Mouse (Mus musculus) small intestine, adult 2 months (tissue): ENCODE measurements around the gene Cux2. TPM values are rescaled to one million over a fixed set of nuclear protein-coding genes. Genes with fewer than 3 reads are reported as not detected.

Experiments used
- H3K27ac ChIP-seq: fragments of 200-500 bp; 2 replicates; pipeline ENCODE4 v1.5.1; 2012; ENCODE audit warnings: low read depth, low read length, control low read depth, inconsistent platforms; ENCODE audit not compliant: insufficient read depth
- H3K27me3 ChIP-seq: fragments of 200-500 bp; 2 replicates; pipeline ENCODE4 v1.6.1; 2012; ENCODE audit warnings: mild to moderate bottlenecking, moderate library complexity, low read length, inconsistent platforms; ENCODE audit not compliant: control insufficient read depth, insufficient read depth
- H3K36me3 ChIP-seq: fragments of 200-500 bp; 2 replicates; pipeline ENCODE4 v1.6.1; 2012; ENCODE audit warnings: mild to moderate bottlenecking, low read length, control low read depth, inconsistent platforms; ENCODE audit not compliant: control insufficient read depth, insufficient read depth
- H3K4me1 ChIP-seq: fragments of 200-500 bp; 2 replicates; pipeline ENCODE4 v1.6.1; 2012; ENCODE audit warnings: low read length, inconsistent platforms, mixed read lengths; ENCODE audit not compliant: control insufficient read depth, insufficient read depth, insufficient read length
- H3K4me3 ChIP-seq: fragments of 200-500 bp; 2 replicates; pipeline ENCODE4 v1.5.1; 2012; ENCODE audit warnings: low read depth, mild to moderate bottlenecking, control low read depth, inconsistent platforms, low read length, moderate library complexity
- CTCF ChIP-seq: fragments of 200-500 bp; IDR thresholded peaks from 2 replicates; pipeline ENCODE4 v1.5.1; 2012; ENCODE audit warnings: low read depth, mild to moderate bottlenecking, control low read depth, inconsistent platforms, low read length, moderate library complexity, mixed read lengths; ENCODE audit not compliant: insufficient replicate concordance, insufficient read length; ENCODE audit errors: extremely low read depth
- POLR2A ChIP-seq: fragments of 200-500 bp; IDR thresholded peaks from 2 replicates; pipeline ENCODE4 v1.6.1; 2012; ENCODE audit warnings: low read depth, mild to moderate bottlenecking, control low read depth, inconsistent platforms, low read length, moderate library complexity
- WGBS: fragments of 180-500 bp; shearing (Covaris S2); methylation state at CpG from one replicate; pipeline ENCODE4 v1.1.7; 2018; 5-methylcytosine and 5-hydroxymethylcytosine counted together
- polyA plus RNA-seq: library from polyadenylated mRNA; depleted of rRNA; stranded (reverse); fragments of >200 nt; gene quantifications from 2 replicates; pipeline ENCODE4 v1.2.3, GENCODE M21; 2012

Cux2 gene
- polyA plus RNA-seq, 1 experiment, result 2.6 TPM

DNA sequence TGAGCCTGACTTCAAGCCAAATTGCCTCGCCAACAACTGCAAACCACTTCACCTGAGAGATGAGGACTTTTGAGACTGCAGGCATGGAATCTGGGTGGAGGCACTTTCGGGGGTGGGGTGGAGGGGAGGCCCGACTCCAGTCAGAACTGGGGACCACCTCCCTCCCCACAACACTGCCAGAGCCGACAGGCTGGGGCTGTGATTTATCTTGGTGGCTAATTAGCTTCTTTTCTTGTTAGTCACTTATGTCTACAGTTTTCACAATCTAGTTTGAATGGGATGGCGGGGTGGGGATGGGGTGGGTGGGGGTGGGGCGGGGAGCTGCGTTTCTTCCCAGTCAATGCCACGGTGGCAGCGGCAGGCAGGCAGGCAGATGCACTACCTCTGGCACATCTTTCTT lies 125.5 kb downstream of the Cux2 start:
- Histone ChIP-seq H3K27me3 (peaks cover 10% of the 10 kb centered on the region; the same call in 1 of the 2 replicates), H3K4me3 (no peak overlapping the region), H3K27ac (no peak overlapping the region), H3K36me3 (no peaks in the 10 kb centered on the region), H3K4me1 (peaks cover 4% of the 10 kb centered on the region; the same call in 1 of the 2 replicates)
- WGBS, result 25% methylated on average over 9 of the region's 9 CpGs
- no peak for TF ChIP-seq CTCF
- no peak for TF ChIP-seq POLR2A

DNA sequence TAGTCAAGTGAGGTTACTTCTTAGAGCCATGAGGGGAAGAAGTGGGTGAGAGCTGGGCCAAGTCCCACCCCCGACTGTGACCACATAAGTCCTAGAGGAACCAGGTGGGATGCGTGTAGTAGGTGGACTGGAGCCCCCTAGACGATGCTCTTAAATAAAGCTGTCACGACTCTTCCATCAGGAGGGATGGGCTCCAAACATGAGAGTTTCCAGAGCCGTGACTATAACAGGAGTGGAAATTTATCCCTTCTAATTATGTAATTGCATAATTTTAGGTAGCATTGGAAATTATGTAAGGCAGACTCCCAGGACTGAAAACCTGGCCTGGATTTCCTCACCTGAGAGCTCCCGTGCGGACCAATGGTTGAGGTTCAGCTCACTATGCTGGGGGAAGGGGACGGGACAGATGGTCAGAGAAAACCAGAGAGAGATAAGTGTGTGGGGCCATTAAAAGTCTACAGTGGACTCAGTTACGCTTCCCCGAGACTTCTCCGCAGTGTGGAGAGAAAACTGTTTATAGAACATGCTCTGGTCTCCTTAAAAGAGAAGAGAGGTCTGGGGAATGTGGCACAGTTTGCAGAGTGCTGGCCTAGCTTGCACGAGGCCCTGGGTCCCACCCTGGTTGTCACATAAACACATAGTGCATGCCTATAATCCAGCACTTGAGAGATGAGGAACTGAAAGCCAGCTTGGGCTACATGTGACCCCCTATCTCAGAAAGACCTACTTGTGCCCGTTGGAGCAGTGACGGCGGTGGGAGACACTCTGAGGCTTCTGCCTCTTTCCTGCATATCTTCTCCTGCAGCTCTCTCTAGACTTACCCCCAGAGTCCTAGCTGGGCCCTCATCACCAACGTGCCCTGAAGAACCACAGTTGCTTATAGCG lies 126.7 kb downstream of the Cux2 start:
- Histone ChIP-seq H3K4me3 (no peak overlapping the region), H3K27me3 (peaks cover 10% of the 10 kb centered on the region; the same call in 1 of the 2 replicates), H3K27ac (no peak overlapping the region), H3K36me3 (no peaks in the 10 kb centered on the region), H3K4me1 (peaks cover 4% of the 10 kb centered on the region; the same call in 1 of the 2 replicates)
- WGBS, result 69% methylated on average over 17 of the region's 17 CpGs
- TF ChIP-seq POLR2A (no peak), CTCF (no peak)

DNA sequence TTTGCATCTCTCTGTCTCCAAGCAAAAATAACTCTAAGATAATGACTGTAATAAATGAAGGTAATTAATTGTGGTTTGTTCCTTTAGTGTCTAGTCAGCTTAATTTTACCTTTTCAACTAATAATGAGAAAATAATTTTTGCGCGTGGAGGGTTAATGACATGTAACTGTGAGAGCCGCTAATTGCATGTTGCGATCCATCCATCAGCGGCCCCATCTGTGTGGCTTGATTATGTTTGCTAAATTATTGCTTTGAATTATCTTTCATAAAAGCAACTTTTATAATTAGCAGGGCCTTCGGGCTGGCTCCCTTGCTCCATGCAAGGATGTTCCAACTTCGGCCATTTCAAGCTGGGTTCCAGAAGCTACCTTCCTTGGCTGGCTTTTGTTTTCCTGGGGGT lies 130.7 kb downstream of the Cux2 start:
- TF ChIP-seq CTCF (no peak), POLR2A (no peak)
- Histone ChIP-seq H3K27ac (no peak overlapping the region), H3K4me3 (no peak overlapping the region), H3K36me3 (no peaks in the 10 kb centered on the region), H3K4me1 (no peaks in the 10 kb centered on the region), H3K27me3 (0 out of 2 replicates have a peak, but pooled peaks cover 4% of the 10 kb centered on the region)
- WGBS, result 91% methylated on average over 7 of the region's 7 CpGs

DNA sequence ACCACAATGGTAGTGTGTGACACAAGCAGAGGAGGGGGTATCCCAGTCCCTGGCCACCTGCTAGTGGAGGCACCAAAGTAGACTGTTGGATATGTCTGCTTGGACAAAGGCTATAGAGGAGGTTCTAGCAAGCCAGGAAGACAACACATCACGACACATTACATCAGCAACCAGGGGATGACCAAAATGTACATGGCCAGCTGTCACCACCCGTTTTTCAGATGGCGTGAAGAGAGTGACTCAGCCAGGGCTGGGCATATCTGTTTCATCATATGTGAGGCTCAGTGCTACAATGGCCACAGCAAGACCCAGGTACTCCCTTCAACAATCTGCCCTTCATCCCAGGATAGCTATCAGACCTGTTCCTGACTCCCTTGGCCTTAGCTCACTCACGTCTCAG lies 133.1 kb downstream of the Cux2 start:
- Histone ChIP-seq H3K27ac (no peak overlapping the region), H3K4me3 (no peak overlapping the region), H3K4me1 (no peaks in the 10 kb centered on the region), H3K27me3 (no peaks in the 10 kb centered on the region), H3K36me3 (no peaks in the 10 kb centered on the region)
- TF ChIP-seq CTCF (no peak), POLR2A (no peak)
- 62% methylated on average over 4 of the region's 4 CpGs for WGBS

DNA sequence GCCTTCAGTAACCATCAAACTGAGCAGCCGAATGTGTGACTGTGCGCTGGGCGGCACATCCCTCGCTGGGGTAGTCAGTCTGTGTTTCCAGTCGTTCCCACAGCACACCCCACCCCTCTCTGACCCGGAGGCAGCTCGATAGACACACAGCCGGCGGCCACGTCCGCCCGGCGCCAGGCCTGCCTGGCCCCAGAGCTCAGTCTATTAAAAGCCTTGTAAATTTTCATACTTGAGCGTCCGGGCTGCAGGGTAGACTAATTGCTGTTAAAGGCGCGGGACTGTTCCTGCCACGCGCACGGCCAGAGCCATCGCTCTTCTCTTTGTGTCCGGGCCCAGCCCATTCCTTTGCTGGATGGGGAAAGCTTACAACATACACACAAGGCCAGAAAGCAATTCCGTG lies 135.9 kb downstream of the Cux2 start:
- no peak for TF ChIP-seq POLR2A
- no peak for TF ChIP-seq CTCF
- Histone ChIP-seq H3K36me3 (no peaks in the 10 kb centered on the region), H3K27ac (no peak overlapping the region), H3K4me3 (no peak overlapping the region), H3K4me1 (no peaks in the 10 kb centered on the region), H3K27me3 (no peaks in the 10 kb centered on the region)
- WGBS, result 45% methylated on average over 23 of the region's 23 CpGs

DNA sequence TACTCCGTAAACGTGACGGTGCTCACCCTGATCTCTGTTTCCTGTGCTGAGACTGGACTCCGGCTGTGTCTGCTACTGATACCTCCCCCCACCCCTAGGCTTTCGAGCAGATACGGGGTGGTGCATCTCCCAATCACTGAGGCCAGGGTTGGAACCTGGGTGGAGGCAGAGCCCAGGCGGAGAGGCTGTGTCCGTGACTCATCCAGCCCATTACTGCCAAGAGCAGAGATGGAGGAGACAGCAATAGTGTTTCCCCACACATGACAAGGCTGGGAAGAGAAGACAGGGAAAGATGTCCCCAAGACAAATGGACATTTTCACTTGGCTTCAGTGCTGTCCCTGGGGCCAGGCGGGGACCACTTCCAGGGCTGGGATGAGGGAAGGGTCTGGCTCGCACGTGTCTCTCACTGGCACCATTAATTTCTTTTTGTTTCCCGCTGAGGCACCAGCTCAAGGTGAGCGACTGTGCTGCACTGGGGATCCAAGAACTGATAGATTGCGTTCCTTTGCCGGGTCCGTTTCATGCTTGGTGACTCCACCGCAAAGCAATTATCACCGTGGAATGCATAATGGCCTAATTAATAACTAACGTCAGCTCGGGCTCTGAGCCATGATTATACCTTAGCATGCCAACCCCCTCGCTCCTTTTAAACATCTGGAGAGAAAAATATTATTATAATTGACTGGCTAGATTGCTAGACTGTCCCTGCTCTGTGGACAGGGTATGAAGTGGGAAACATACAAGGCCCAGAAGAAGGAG lies 140.5 kb downstream of the Cux2 start:
- Histone ChIP-seq H3K27ac (no peak overlapping the region), H3K4me3 (no peak overlapping the region), H3K4me1 (no peaks in the 10 kb centered on the region), H3K36me3 (no peaks in the 10 kb centered on the region), H3K27me3 (no peaks in the 10 kb centered on the region)
- no peak for TF ChIP-seq POLR2A
- no peak for TF ChIP-seq CTCF
- 73% methylated on average over 21 of the region's 21 CpGs for WGBS

DNA sequence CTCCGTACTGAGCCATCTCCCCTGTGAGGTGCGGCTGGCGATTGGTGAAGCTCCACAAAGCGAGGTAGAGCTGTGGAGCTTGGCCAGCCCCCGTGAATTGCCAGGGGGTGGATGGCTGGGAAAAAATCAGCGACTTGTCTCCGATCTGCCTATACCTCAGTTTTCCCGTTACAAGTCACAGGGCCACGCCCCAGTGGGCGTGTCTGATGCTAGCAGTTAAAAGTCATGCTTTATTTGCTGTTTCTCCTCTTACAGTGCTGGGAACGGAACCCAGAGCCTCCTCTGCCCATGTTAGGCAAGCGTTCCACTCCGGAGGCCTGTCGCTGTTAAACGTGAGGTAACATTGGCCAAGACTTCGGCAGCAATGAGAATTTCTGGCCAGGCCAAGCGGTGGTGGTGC lies 144.2 kb downstream of the Cux2 start:
- no peak overlapping the region for H3K27ac ChIP-seq
- no peak overlapping the region for H3K4me3 ChIP-seq
- H3K4me1 ChIP-seq, result no peaks in the 10 kb centered on the region
- no peak for TF ChIP-seq POLR2A
- H3K27me3 ChIP-seq, result no peaks in the 10 kb centered on the region
- WGBS, result 76% methylated on average over 17 of the region's 17 CpGs
- H3K36me3 ChIP-seq, result no peaks in the 10 kb centered on the region
